Mouse (Mus musculus) intestine, embryonic 16.5 days (tissue): ENCODE data around the gene Cpvl. TPM values are rescaled to one million over a fixed set of nuclear protein-coding genes. Genes with fewer than 3 reads are reported as not detected.

Experiments used
- ATAC-seq: fragments of 200-750 bp; cut with Nextera tagmentation; 2 replicates; pipeline ENCODE4 v1.8.0; 2017; ENCODE audit warnings: moderate TSS enrichment, moderate library complexity
- H3K27ac ChIP-seq: fragments of 300-500 bp; sonication (generic); 2 replicates; pipeline ENCODE4 v1.5.1; 2014; ENCODE audit warnings: mild to moderate bottlenecking, low read length
- H3K27me3 ChIP-seq: fragments of 300-500 bp; sonication (generic); replicated peaks from 2 replicates; pipeline ENCODE4 v1.6.1; 2014; ENCODE audit warnings: low read length, control low read depth, mixed read lengths; ENCODE audit not compliant: control insufficient read depth, insufficient read depth
- H3K36me3 ChIP-seq: fragments of 300-500 bp; sonication (generic); 2 replicates; pipeline ENCODE4 v1.6.1; 2014; ENCODE audit warnings: low read length, control low read depth; ENCODE audit not compliant: control insufficient read depth, insufficient read depth
- H3K4me1 ChIP-seq: fragments of 300-500 bp; sonication (generic); 2 replicates; pipeline ENCODE4 v1.6.1; 2014; ENCODE audit warnings: low read length, control low read depth, mixed read lengths; ENCODE audit not compliant: control insufficient read depth, insufficient read depth
- H3K4me2 ChIP-seq: fragments of 300-500 bp; sonication (generic); 2 replicates; pipeline ENCODE4 v1.6.1; 2014; ENCODE audit warnings: low read depth, low read length, control low read depth
- H3K4me3 ChIP-seq: fragments of 300-500 bp; sonication (generic); 2 replicates; pipeline ENCODE4 v1.5.1; 2014; ENCODE audit warnings: mild to moderate bottlenecking, low read length
- H3K9ac ChIP-seq: fragments of 300-500 bp; sonication (generic); 2 replicates; pipeline ENCODE4 v1.6.1; 2014; ENCODE audit warnings: low read depth, low read length
- H3K9me3 ChIP-seq: fragments of 300-500 bp; sonication (generic); 2 replicates; pipeline ENCODE4 v1.6.1; 2016; ENCODE audit warnings: low read length, control low read depth; ENCODE audit not compliant: control insufficient read depth
- WGBS: fragments of 180-500 bp; shearing (Covaris S2); extraction: QIAGEN DNeasy Blood & Tissue Kit; methylation state at CpG from one replicate; pipeline ENCODE4 v1.1.7; 2014; 5-methylcytosine and 5-hydroxymethylcytosine counted together
- polyA plus RNA-seq: library from polyadenylated mRNA; unstranded; fragments of >200 nt; fragmentation: Nextera tagmentation; extraction: Ambion mirVana; gene quantifications from 2 replicates; pipeline ENCODE4 v1.2.1, GENCODE M21; 2015

Cpvl gene
- polyA plus RNA-seq, 1 experiment from 2014 or later = 0.34 TPM

DNA sequence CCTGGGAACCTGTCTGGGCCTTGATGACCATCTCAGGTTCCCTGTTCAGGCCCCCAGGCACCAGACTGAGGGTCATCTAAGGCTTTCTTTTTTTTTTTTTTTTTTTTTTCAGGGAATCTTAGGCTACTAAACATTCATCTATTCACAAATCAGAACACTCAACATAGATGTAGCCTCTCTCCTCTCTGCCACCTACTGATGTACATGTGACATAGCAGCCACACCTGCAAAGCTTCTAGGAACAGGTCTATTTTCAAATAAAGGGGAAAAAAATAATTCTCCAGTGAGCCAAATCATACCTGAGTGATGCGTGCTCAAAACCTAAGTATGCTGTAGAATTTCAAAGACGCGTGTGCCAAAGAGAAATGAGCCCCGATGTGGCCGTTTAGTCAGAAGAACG lies 106.6 kb downstream of the Cpvl start:
- H3K9ac ChIP-seq = no peak overlapping the region
- WGBS = 95% methylated on average over 6 of the region's 6 CpGs
- no peak overlapping the region for H3K27ac ChIP-seq
- no peak overlapping the region for H3K4me3 ChIP-seq
- ATAC-seq = no peak
- no peaks in the 10 kb centered on the region for H3K36me3 ChIP-seq
- no peaks in the 10 kb centered on the region for H3K4me1 ChIP-seq
- H3K9me3 ChIP-seq = no peaks in the 10 kb centered on the region
- H3K4me2 ChIP-seq = no peak overlapping the region
- peaks cover 2% of the 10 kb centered on the region; the same call in 1 of the 2 replicates for H3K27me3 ChIP-seq

DNA sequence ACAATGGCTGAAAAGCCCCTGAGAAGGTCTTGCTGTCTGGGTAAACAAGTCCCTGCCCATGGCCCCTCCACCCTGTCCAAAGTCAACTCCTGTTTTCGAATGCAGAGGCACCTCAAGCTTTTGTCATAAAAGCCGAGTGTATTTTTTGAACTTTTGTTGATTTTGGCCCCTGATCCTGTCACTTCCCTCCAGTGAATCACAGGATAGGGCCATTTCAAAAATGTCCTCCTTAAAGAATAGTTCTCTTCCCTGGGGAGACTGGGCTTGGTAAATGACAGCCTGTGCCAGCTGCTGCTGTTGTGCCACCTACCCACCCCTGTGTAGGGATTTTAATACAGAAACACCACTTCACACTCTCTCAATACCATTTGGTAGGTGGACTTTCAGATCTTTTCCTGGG lies 115.5 kb downstream of the Cpvl start:
- H3K4me1 ChIP-seq = no peaks in the 10 kb centered on the region
- H3K4me2 ChIP-seq = no peak overlapping the region
- no peak overlapping the region for H3K27ac ChIP-seq
- H3K9ac ChIP-seq = no peak overlapping the region
- H3K4me3 ChIP-seq = no peak overlapping the region
- no peaks in the 10 kb centered on the region for H3K9me3 ChIP-seq
- ATAC-seq = no peak
- H3K27me3 ChIP-seq = no peaks in the 10 kb centered on the region
- H3K36me3 ChIP-seq = no peaks in the 10 kb centered on the region
- 64% methylated on average over 2 of the region's 2 CpGs for WGBS

DNA sequence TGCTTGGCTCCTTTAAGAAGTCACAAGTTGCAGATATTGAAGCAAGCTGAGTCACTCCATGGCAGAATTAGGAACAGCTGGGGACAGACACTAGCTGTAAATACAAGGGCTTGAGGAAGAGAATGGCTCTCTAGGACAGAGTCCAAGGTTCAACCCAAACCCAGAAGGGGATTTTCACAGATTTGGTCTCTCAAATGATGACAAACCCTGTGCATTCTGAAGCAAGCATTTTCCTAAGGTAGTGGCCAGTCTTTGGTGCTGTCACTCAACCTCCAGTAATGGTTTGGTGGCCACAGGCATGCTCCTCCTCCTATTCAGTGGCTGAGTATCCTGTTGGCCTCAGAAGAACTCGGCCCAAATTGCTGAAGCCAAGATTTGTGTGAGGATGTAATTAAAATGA lies 119.4 kb downstream of the Cpvl start:
- Histone ChIP-seq H3K4me2 (no peak overlapping the region), H3K36me3 (no peaks in the 10 kb centered on the region), H3K27me3 (no peaks in the 10 kb centered on the region), H3K9me3 (no peaks in the 10 kb centered on the region), H3K27ac (no peak overlapping the region), H3K4me1 (peaks cover 11% of the 10 kb centered on the region), H3K9ac (no peak overlapping the region), H3K4me3 (no peak overlapping the region)
- 65% methylated on average over 1 of the region's 1 CpGs for WGBS
- ATAC-seq = no peak

DNA sequence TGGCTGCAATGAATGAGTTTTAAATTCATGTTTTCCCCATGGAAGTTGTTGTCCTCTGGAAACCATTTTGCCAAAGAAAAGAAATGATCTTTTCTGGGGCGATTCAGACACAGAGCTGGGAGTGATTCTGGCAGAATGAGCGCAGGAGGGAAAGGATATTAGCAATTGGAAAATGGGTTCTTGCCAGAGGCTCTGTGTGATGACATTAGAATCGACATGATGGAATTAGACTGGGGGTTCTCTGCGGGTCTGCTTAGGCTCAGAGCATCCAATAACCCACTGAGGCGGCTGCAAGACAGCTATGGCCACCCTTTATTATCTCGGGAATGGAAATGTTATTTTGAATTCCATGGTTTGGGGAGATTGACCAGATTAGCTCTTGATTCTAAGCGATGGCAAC lies 120.6 kb downstream of the Cpvl start:
- H3K27me3 ChIP-seq = no peaks in the 10 kb centered on the region
- 66% methylated on average over 7 of the region's 7 CpGs for WGBS
- no peak for ATAC-seq
- H3K4me3 ChIP-seq = no peak overlapping the region
- H3K9ac ChIP-seq = no peak overlapping the region
- no peak overlapping the region for H3K27ac ChIP-seq
- peaks cover 17% of the 10 kb centered on the region for H3K4me1 ChIP-seq
- H3K9me3 ChIP-seq = no peaks in the 10 kb centered on the region
- no peak overlapping the region for H3K4me2 ChIP-seq
- H3K36me3 ChIP-seq = no peaks in the 10 kb centered on the region

DNA sequence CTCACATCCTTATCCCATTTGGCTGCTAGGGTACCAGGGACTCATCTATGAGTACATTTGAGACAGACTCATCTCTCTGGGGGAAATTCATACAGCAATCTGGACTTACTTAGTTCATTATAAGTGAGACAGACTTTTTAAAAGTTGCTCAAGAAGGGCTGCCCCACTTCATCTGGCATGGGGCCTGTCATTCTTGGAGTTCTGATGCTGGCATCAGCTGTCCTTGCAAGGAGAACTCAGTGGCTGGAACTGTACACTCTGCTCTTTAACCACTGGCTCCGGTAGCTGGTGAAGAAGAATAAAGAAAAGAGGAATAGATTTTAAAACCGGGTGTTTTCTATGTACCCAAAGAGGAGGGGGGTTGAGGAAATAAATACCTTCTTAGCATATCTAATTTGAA lies 121.7 kb downstream of the Cpvl start:
- Histone ChIP-seq H3K27me3 (no peaks in the 10 kb centered on the region), H3K4me2 (no peak overlapping the region), H3K36me3 (no peaks in the 10 kb centered on the region), H3K9ac (no peak overlapping the region), H3K27ac (no peak overlapping the region), H3K9me3 (no peaks in the 10 kb centered on the region), H3K4me3 (no peak overlapping the region), H3K4me1 (peaks cover 17% of the 10 kb centered on the region)
- ATAC-seq = no peak
- WGBS = 78% methylated on average over 2 of the region's 2 CpGs

DNA sequence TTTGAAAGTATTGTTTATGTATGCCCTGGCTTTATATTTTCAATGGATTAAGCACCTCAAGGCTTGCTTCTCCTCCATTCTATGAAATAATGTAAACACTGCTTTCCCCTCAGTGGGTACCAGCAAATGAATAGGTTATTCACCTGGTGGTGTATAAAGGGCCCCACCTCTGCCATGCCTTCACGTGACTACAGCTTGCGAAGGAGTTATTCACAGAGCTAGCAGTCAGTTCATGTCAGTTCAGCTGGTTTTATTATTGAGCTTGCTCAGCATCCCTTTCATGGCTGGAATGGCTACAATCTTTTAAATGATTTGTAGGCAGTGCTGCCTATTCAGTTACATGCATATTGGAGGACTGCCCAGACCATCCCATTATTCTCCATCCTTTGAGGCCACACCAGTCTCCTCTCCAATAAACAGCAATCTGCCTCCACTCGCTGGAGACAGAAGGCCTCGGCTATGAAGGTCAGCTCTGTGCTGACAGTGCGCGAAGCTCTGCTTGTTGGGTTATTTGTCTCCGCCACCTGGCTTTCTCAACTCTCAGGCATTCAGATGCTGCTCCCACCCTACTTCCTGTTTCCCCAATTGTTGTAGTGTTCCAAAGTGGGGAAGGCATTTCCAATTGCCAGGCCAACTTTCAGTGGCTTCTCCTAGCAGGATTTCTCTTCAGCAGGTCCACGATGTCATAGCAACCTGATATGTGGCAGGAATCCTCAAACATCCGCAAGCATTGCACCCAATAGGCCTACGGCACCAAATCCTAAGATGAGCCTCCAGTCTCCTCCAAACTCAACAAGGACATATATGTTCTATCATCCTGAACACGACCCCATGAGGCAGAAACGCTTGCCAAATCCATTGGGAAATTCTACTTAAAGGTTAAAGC lies 123.3 kb downstream of the Cpvl start:
- peak; percentile 48 for ATAC-seq
- peaks cover 17% of the 10 kb centered on the region for H3K4me1 ChIP-seq
- H3K9me3 ChIP-seq = no peaks in the 10 kb centered on the region
- no peak overlapping the region for H3K9ac ChIP-seq
- H3K4me2 ChIP-seq = no peak overlapping the region
- no peak overlapping the region for H3K4me3 ChIP-seq
- WGBS = 58% methylated on average over 12 of the region's 12 CpGs
- no peaks in the 10 kb centered on the region for H3K27me3 ChIP-seq
- H3K27ac ChIP-seq = peak overlapping the region; percentile 33; the same call in 1 of the 2 replicates
- H3K36me3 ChIP-seq = no peaks in the 10 kb centered on the region

DNA sequence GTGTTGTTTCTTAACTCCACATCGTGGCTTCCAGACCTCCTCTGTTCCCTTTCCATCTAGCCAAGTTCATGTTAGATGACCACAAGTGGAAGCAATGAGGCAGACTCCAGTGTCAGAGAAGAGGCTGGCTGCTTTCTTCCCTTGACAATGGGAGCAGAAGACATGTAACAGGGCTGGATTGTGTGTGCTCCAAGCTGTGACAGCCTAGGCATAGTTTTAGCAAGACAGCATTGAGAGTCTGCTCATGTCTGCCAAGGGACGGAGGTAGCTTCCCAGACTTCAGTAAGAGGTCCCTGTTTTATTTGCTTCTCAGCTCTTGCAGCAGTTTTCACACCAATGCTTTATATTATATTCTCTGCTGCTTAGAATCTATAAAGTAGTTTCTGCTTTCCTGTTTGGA lies 124.2 kb downstream of the Cpvl start:
- H3K4me1 ChIP-seq = peaks cover 17% of the 10 kb centered on the region
- no peaks in the 10 kb centered on the region for H3K27me3 ChIP-seq
- no peaks in the 10 kb centered on the region for H3K36me3 ChIP-seq
- no peak for ATAC-seq
- H3K9me3 ChIP-seq = no peaks in the 10 kb centered on the region
- H3K27ac ChIP-seq = peak overlapping the region; percentile 38; the same call in 1 of the 2 replicates
- no peak overlapping the region for H3K9ac ChIP-seq
- H3K4me2 ChIP-seq = no peak overlapping the region
- H3K4me3 ChIP-seq = no peak overlapping the region
- WGBS = 80% methylated on average over 2 of the region's 2 CpGs

DNA sequence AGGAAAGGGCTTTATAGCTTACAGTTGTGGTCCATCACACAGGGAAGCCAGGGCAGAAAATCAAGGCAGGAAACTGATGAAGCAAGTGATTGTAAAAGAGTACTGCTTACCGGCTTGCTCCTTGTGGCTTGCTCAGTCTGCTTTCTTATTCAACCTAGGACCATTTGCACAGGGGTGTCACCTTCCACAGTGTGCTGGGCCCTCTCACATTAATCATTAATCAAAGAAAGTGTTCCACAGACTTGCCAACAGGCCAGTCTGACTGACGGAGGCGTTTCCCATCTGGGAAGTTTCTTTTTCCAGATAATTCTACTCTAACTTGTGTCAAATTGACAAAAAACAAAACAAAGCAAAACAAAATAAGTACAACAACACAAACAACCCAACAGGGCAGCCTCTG lies 124.9 kb downstream of the Cpvl start:
- WGBS = 42% methylated on average over 3 of the region's 3 CpGs
- no peak overlapping the region for H3K4me3 ChIP-seq
- no peak overlapping the region for H3K27ac ChIP-seq
- no peaks in the 10 kb centered on the region for H3K9me3 ChIP-seq
- H3K9ac ChIP-seq = no peak overlapping the region
- no peaks in the 10 kb centered on the region for H3K27me3 ChIP-seq
- H3K36me3 ChIP-seq = no peaks in the 10 kb centered on the region
- H3K4me1 ChIP-seq = peaks cover 17% of the 10 kb centered on the region
- peak; percentile 70; the same call in 1 of the 2 replicates for ATAC-seq
- no peak overlapping the region for H3K4me2 ChIP-seq

DNA sequence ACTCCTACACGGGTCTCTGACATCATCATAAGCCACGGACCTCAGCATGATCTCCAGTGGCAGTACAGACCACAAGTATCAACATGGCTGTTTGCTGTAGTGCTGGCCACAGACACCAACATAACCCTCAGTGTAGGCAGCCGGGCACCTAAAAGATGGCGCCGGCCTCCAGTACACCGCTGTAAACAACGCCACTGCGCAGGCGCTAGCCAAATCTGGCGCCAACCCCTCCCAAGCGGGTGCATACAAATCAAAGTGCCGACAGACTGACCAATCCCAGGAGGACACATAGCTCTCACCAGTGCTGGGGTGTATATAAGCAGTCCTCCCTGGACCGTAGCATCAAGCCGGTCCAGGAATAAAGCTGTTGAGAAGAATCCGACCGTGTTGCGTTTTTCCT lies 133.8 kb downstream of the Cpvl start:
- Histone ChIP-seq H3K4me1 (no peaks in the 10 kb centered on the region), H3K36me3 (no peaks in the 10 kb centered on the region), H3K4me3 (no peak overlapping the region), H3K9ac (no peak overlapping the region), H3K4me2 (no peak overlapping the region), H3K9me3 (no peaks in the 10 kb centered on the region), H3K27me3 (no peaks in the 10 kb centered on the region), H3K27ac (no peak overlapping the region)
- 94% methylated on average over 17 of the region's 17 CpGs for WGBS
- ATAC-seq = no peak
